Mouse (Mus musculus) liver, embryonic 14.5 days (tissue): ENCODE results near the gene Tnf.

Source experiments
- CTCF ChIP-seq: IDR thresholded peaks from 2 replicates; pipeline ENCODE4 v1.5.1; 2016; ENCODE audit warnings: antibody characterized with exemption, low read depth, control low read depth
- EP300 ChIP-seq: IDR thresholded peaks from 2 replicates; pipeline ENCODE4 v1.6.1; 2016; ENCODE audit warnings: antibody characterized with exemption, low read depth

DNA sequence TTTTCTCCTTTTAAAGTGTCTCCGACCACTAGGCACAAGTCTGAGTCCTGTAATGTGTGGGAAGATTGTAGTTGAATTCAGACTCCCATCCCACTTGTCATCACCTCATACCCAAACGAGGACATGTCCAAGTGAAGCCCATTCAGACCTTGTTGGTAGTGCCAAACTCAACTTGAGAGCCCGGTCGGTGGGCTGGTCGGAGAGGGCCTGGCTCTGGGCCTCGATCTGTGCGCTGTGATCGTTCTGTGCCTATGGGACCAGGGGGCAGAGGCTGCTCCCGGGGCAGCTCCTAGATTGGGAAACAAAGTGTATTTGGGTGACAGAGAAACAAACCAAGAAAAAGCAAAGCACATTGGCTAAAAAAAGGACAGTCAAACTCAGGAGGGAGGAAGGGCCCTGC lies 48.7 kb downstream of the Tnf start:
- TF ChIP-seq CTCF: no peak
- no peak for TF ChIP-seq EP300
